Mouse (Mus musculus): Measurements from ENCODE around the gene Plpp3.

GRCm38 (mm10) chr4:105225512-105225911, 68.4 kb downstream of the Plpp3 start:
- TF ChIP-seq MAX (IDR thresholded peaks at IDR 0.05) (no peak), CTCF (IDR thresholded peaks at IDR 0.05; ENCODE audit: control insufficient read depth, insufficient read depth, insufficient read length) (no peak), CEBPB (IDR thresholded peaks at IDR 0.05; ENCODE audit: low read depth) (no peak), USF1 (IDR thresholded peaks at IDR 0.05; ENCODE audit: low read depth) (no peak), MYOG (IDR thresholded peaks at IDR 0.05; ENCODE audit: control insufficient read depth, extremely low read depth, insufficient read length) (no peak), FOSL1 (IDR thresholded peaks at IDR 0.05; ENCODE audit: insufficient read depth, low read length, poor library complexity, severe bottlenecking) (no peak), MYOD1 (IDR thresholded peaks at IDR 0.05; ENCODE audit: control insufficient read depth, insufficient read length, low read depth) (no peak)

Data from C2C12 (cell line).